Mouse (Mus musculus): ENCODE measurements around the gene Try4.
"Not testable (repeated sequence)": the region's sequence is repeated elsewhere in the genome, so short reads cannot be mapped to it uniquely, and the experiment has no call there.

Gene Try4

DNA sequence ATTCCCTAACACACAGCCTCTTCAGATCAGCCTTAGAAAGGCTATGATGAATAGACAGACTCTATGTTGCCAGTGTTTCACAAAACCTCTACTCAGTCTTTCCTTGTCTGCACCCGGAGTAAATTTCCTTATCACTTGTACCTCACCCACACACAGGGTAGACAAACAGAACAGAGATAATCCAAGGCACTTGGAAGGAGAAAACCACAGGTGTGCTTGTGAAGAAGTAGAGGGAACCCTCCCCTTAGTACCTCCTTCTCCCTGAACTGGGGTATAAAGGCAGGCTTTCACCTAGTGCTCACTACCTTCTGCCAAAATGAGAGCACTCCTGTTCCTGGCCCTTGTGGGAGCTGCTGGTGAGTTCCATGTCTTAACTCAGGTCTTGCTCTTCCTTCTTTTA, at the start of gene Try4:
Try4 (plus strand) TSS at position 301 of the 400 bp plus-strand sequence.
- DNase-seq (ENCODE audit: low spot score): no peak

GRCm38 (mm10) chr6:41253314-41253713, 48.8 kb upstream of the Try4 start:
- DNase-seq (ENCODE audit: low spot score): not testable (repeated sequence)

DNA sequence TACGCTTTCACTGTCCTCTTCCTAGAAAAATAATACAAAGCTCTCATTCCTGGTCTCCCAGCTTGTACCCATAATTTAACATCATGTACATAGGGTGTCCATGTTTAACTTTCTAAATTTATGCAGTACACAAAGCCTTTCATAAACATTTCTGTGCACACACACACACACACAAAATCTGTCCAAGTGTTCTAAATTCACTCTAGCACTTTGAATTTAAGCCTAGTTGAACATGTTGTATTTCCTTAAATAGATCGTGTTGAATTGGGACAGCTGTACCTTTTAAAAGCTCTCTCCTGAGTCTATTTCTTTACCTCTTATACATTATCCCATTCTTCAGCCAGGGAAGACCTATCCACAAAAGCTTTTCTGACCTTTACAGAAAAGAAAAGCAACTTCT, 45.6 kb upstream of the Try4 start:
- no peak for DNase-seq (ENCODE audit: low spot score)

DNA sequence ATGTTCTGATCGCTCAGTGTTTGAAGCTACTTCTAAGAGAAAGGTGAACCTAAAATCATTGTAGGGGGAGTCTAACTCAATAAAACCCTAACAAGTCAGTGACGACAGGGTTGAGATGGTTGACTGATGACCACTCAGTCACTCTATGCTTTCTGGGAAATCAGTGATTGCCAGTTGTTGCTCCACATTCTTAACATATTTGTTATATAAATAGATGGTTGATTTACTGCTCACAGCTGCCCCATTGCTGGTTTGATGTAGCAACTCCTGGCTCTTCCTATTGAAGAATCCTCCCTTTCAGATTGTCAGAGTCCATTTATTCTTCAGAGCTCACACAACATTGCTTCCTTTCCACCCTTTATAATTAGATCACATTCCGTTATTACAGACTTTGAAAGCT, 44.6 kb upstream of the Try4 start:
- DNase-seq (ENCODE audit: low spot score): no peak

DNA sequence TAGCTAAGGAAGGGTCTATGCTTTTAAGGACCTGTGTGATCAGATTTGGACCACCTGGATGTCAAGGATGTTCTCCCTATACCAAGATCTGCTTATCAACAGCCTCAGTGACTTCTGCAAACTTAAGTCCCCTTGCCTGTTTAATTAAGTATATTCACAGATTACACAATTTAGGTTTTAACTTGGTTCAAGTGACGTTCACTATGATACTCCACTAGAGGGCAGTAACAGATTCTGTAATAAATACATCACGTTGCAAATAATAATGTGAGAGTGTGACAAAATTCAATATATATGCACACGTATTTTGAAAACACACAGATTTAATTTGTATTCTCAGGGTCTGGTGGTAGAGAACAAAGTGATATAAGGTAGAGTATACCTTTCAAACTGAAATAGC, 39.3 kb upstream of the Try4 start:
- no peak for DNase-seq (ENCODE audit: low spot score)

GRCm38 (mm10) chr6:41266140-41266539, 35.9 kb upstream of the Try4 start:
- no peak for DNase-seq (ENCODE audit: low spot score)

GRCm38 (mm10) chr6:41298255-41298654, 3.8 kb upstream of the Try4 start:
- DNase-seq (ENCODE audit: low spot score): no peak

- DNase-seq (ENCODE audit: low spot score): not testable (repeated sequence)
Measured at GRCm38 (mm10) chr6:41316741-41317140, 14.7 kb downstream of the Try4 start, which contains the start of gene Try5. TSS of gene Try5 (minus strand) at chr6:41316841.

GRCm38 (mm10) chr6:41353932-41354331, 51.9 kb downstream of the Try4 start, which contains the start of gene Try10:
TSS of gene Try10 (plus strand) at chr6:41354105.
- no peak for DNase-seq (ENCODE audit: low spot score)
